ENCODE assay signal across 24 mouse cellular contexts in genomic region chr19:22703876-22704275, GRCm38 (mm10).
DNase-seq lines count a peak whose midpoint lies in the region; ATAC-seq and TF ChIP-seq lines count a peak whose summit lies in the region.
"Had no signal": no experiment of that assay in that cellular context is flagged by ENCODE, and none has a peak within 500 bp of the region (broad histone marks: within the 10 kb centered on the region; RNA-seq: fewer than 3 reads in every experiment).

No protein-coding gene starts in this region.

- no peak overlapping the region for H3K4me2 ChIP-seq in hindbrain, embryonic 16.5 days (ENCODE audit: low read length)
- no peak overlapping the region for H3K4me2 ChIP-seq in hindbrain, embryonic 12.5 days (replicated peaks)
- H3K4me2 ChIP-seq in midbrain, postnatal 0 days (ENCODE audit: low read depth, low read length, poor library complexity, severe bottlenecking), result no peak overlapping the region
- no peak overlapping the region for H3K4me2 ChIP-seq in midbrain, embryonic 13.5 days (replicated peaks)
- H3K4me2 ChIP-seq: intestine, embryonic 15.5 days; limb, embryonic 12.5 days; stomach, embryonic 15.5 days had no signal

- no peaks in the 10 kb centered on the region for H3K36me3 ChIP-seq in hindbrain, embryonic 16.5 days (ENCODE audit: control insufficient read depth, insufficient read depth, low read length)
- no peaks in the 10 kb centered on the region for H3K36me3 ChIP-seq in hindbrain, embryonic 12.5 days
- H3K36me3 ChIP-seq in midbrain, postnatal 0 days (ENCODE audit: insufficient read depth, low read length), result no peaks in the 10 kb centered on the region
- no peaks in the 10 kb centered on the region for H3K36me3 ChIP-seq in midbrain, embryonic 13.5 days
- H3K36me3 ChIP-seq: heart, embryonic 10.5 days; intestine, embryonic 15.5 days; limb, embryonic 12.5 days; stomach, embryonic 15.5 days had no signal

- H3K4me3 ChIP-seq in hindbrain, embryonic 16.5 days (ENCODE audit: low read length), result no peak overlapping the region
- H3K4me3 ChIP-seq in hindbrain, embryonic 12.5 days, result no peak overlapping the region
- no peak overlapping the region for H3K4me3 ChIP-seq in midbrain, postnatal 0 days (ENCODE audit: low read depth, low read length)
- no peak overlapping the region for H3K4me3 ChIP-seq in midbrain, embryonic 13.5 days (replicated peaks)
- H3K4me3 ChIP-seq: heart, embryonic 10.5 days; intestine, embryonic 15.5 days; limb, embryonic 12.5 days; myocyte; stomach, embryonic 15.5 days had no signal

- no peak overlapping the region; the same call in 1 of the 2 replicates for H3K27ac ChIP-seq in hindbrain, embryonic 16.5 days (ENCODE audit: low read depth, low read length)
- no peak overlapping the region for H3K27ac ChIP-seq in hindbrain, embryonic 12.5 days
- H3K27ac ChIP-seq in midbrain, postnatal 0 days (ENCODE audit: low read depth, low read length), result no peak overlapping the region
- H3K27ac ChIP-seq in midbrain, embryonic 13.5 days, result no peak overlapping the region
- H3K27ac ChIP-seq: heart, embryonic 10.5 days; intestine, embryonic 15.5 days; limb, embryonic 12.5 days; liver, embryonic 14.5 days; stomach, embryonic 15.5 days had no signal

- DNase-seq in midbrain, postnatal 0 days (ENCODE audit: low spot score), result peak; percentile 54
- peak; percentile 1 for DNase-seq in fat pad, adult 2 months (ENCODE audit: extremely low read depth, low read depth, low spot score)
- peak; percentile 16 for DNase-seq in skeletal muscle tissue, adult 2 months (ENCODE audit: low read depth, low spot score)
- DNase-seq in layer of hippocampus, adult 18-20 months (ENCODE audit: low spot score in 2 of 2), result no peak
- DNase-seq in urinary bladder, adult 2 months (ENCODE audit: low spot score), result no peak
- DNase-seq: adrenal gland, postnatal 14 days; cerebellum, adult 18-20 months; cerebellum, postnatal 25 days; embryo, embryonic 11 days; gastrocnemius, postnatal 36 days; heart, postnatal 10 days; kidney, adult 9 months; kidney, postnatal 4 days; midbrain, embryonic 14.5 days; thymus, adult 2 months had no signal

- 29% methylated on average over 6 of the region's 6 CpGs for WGBS in hindbrain, embryonic 16.5 days
- 38% methylated on average over 6 of the region's 6 CpGs for WGBS in hindbrain, embryonic 12.5 days
- 29% methylated on average over 6 of the region's 6 CpGs for WGBS in midbrain, postnatal 0 days
- 21% methylated on average over 6 of the region's 6 CpGs for WGBS in midbrain, embryonic 13.5 days

- no peaks in the 10 kb centered on the region for H3K9me3 ChIP-seq in hindbrain, embryonic 16.5 days (ENCODE audit: control insufficient read depth, low read length)
- no peaks in the 10 kb centered on the region for H3K9me3 ChIP-seq in hindbrain, embryonic 12.5 days (replicated peaks)
- no peaks in the 10 kb centered on the region for H3K9me3 ChIP-seq in midbrain, postnatal 0 days (ENCODE audit: low read length)
- no peaks in the 10 kb centered on the region for H3K9me3 ChIP-seq in midbrain, embryonic 13.5 days
- H3K9me3 ChIP-seq: heart, embryonic 10.5 days; intestine, embryonic 15.5 days; limb, embryonic 12.5 days; stomach, embryonic 15.5 days had no signal

- peak; percentile 49 for ATAC-seq in hindbrain, embryonic 16.5 days
- ATAC-seq in hindbrain, embryonic 12.5 days (ENCODE audit: low FRiP score), result no peak
- no peak; the same call in 1 of the 2 replicates for ATAC-seq in midbrain, postnatal 0 days (ENCODE audit: low FRiP score)
- no peak for ATAC-seq in midbrain, embryonic 13.5 days
- ATAC-seq: intestine, embryonic 15.5 days had no signal

- TF ChIP-seq CTCF in midbrain, postnatal 0 days (IDR thresholded peaks at IDR 0.05), result no peak

- H3K27me3 ChIP-seq in hindbrain, embryonic 16.5 days (replicated peaks; ENCODE audit: control insufficient read depth, insufficient read depth, low read length), result 0 out of 2 replicates have a peak, but pooled peaks cover 2% of the 10 kb centered on the region
- H3K27me3 ChIP-seq in hindbrain, embryonic 12.5 days, result no peaks in the 10 kb centered on the region
- H3K27me3 ChIP-seq in midbrain, postnatal 0 days (ENCODE audit: insufficient read depth, low read length), result no peaks in the 10 kb centered on the region
- peaks cover 4% of the 10 kb centered on the region; the same call in 1 of the 2 replicates for H3K27me3 ChIP-seq in midbrain, embryonic 13.5 days
- H3K27me3 ChIP-seq: intestine, embryonic 15.5 days; limb, embryonic 12.5 days; stomach, embryonic 15.5 days had no signal

- peaks cover 3% of the 10 kb centered on the region; the same call in 1 of the 2 replicates for H3K4me1 ChIP-seq in hindbrain, embryonic 16.5 days (ENCODE audit: control insufficient read depth, insufficient read depth, low read depth, low read length)
- H3K4me1 ChIP-seq in hindbrain, embryonic 12.5 days, result no peaks in the 10 kb centered on the region
- no peaks in the 10 kb centered on the region for H3K4me1 ChIP-seq in midbrain, postnatal 0 days (ENCODE audit: insufficient read depth, low read length)
- H3K4me1 ChIP-seq in midbrain, embryonic 13.5 days (replicated peaks), result peaks cover 5% of the 10 kb centered on the region; the same call in 1 of the 2 replicates
- H3K4me1 ChIP-seq: heart, embryonic 10.5 days; intestine, embryonic 15.5 days; stomach, embryonic 15.5 days had no signal

- no peak overlapping the region for H3K9ac ChIP-seq in hindbrain, embryonic 16.5 days (ENCODE audit: low read depth, low read length)
- H3K9ac ChIP-seq in hindbrain, embryonic 12.5 days, result no peak overlapping the region
- no peak overlapping the region for H3K9ac ChIP-seq in midbrain, postnatal 0 days (replicated peaks; ENCODE audit: low read length, poor library complexity, severe bottlenecking)
- H3K9ac ChIP-seq in midbrain, embryonic 13.5 days (replicated peaks), result no peak overlapping the region
- H3K9ac ChIP-seq: intestine, embryonic 15.5 days; limb, embryonic 12.5 days; liver, embryonic 14.5 days; stomach, embryonic 15.5 days had no signal

Comparison
In these comparisons a context has a peak if more than half of its experiments do, and no peak if none do; other contexts are left out.
1. DNase-seq: peak in midbrain, postnatal 0 days (single experiment), fat pad, adult 2 months (single experiment) and skeletal muscle tissue, adult 2 months (single experiment); none in layer of hippocampus, adult 18-20 months (0 of 2) and urinary bladder, adult 2 months (single experiment).